Mouse (Mus musculus) ES-E14 (cell line): ENCODE data around the gene Fastkd5.

Experiments
- CHD2 ChIP-seq: IDR thresholded peaks from 2 replicates; pipeline ENCODE4 v1.6.1; 2014; ENCODE audit warnings: mild to moderate bottlenecking, low read depth, low read length, inconsistent platforms
- HCFC1 ChIP-seq: IDR thresholded peaks from 2 replicates; pipeline ENCODE4 v1.6.1; 2012; ENCODE audit warnings: low read length, inconsistent platforms, borderline replicate concordance; ENCODE audit not compliant: insufficient read depth
- MAFK ChIP-seq: IDR thresholded peaks from 2 replicates; pipeline ENCODE4 v1.6.1; 2014; ENCODE audit warnings: mild to moderate bottlenecking, low read depth, low read length, inconsistent platforms; ENCODE audit not compliant: insufficient read depth
- ZC3H11A ChIP-seq: IDR thresholded peaks from 2 replicates; pipeline ENCODE4 v1.6.1; 2012; ENCODE audit warnings: low read depth, mild to moderate bottlenecking, inconsistent platforms, low read length, borderline replicate concordance

GRCm38 (mm10) chr2:130575873-130576272 lies 54.0 kb downstream of the Fastkd5 start, which contains the start of gene Oxt:
- TF ChIP-seq HCFC1 (no peak), CHD2 (no peak), ZC3H11A (no peak), MAFK (no peak)
